Mouse (Mus musculus) stomach, postnatal 0 days (tissue): ENCODE measurements around the gene Otx1.

Source experiments
- CTCF ChIP-seq: IDR thresholded peaks from 2 replicates; pipeline ENCODE4 v1.5.1; 2016; ENCODE audit warnings: antibody characterized with exemption, low read depth, mild to moderate bottlenecking, moderate library complexity
- EP300 ChIP-seq: optimal IDR thresholded peaks from 2 replicates; pipeline ENCODE3; 2016; ENCODE audit warnings: antibody characterized with exemption

DNA sequence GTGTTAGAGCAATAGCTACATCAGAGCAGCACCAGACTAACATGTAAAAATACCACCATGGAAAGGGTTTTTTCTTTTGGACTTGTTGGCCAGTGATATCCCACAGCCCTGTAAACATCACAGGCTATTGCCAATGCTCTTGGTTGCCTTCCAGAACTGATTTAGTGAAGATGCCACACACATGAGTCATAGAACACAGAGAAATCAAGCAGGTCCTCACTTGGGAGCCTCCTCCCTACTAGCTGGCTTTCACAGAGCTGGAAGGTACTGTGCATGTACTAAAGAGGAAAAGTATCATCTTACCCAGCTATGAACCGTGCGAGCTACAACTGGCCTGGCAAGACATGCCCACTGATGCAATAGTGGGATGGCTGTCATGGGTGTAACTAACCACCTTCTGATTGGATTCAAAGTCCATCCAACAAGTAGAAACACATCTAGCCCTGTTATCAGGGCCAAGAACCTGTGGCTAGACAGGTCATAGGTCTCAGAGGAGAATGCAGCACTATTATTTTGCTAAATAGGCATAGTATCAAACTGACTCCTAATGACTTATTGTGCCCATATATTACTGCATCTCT, 51.0 kb downstream of the Otx1 start:
- TF ChIP-seq CTCF (no peak), EP300 (no peak)
